Mouse (Mus musculus) C2C12 (cell line): ENCODE measurements around the gene Prss23.

Experiments
- CEBPB ChIP-seq: IDR thresholded peaks from one replicate; pipeline ENCODE4 v1.6.1; 2011; ENCODE audit warnings: low read depth, mild to moderate bottlenecking, control low read depth, moderate library complexity
- CTCF ChIP-seq: IDR thresholded peaks from one replicate; pipeline ENCODE4 v1.5.1; 2011; ENCODE audit not compliant: control insufficient read depth, insufficient read depth, insufficient read length
- MAX ChIP-seq: IDR thresholded peaks from one replicate; pipeline ENCODE4 v1.6.1; 2011; ENCODE audit warnings: mild to moderate bottlenecking, control low read depth
- MYOD1 ChIP-seq: IDR thresholded peaks from one replicate; pipeline ENCODE4 v1.6.1; 2011; ENCODE audit warnings: low read depth; ENCODE audit not compliant: control insufficient read depth, insufficient read length
- MYOG ChIP-seq: IDR thresholded peaks from one replicate; pipeline ENCODE4 v1.6.1; 2011; ENCODE audit not compliant: control insufficient read depth, insufficient read length; ENCODE audit errors: extremely low read depth
- USF1 ChIP-seq: IDR thresholded peaks from one replicate; pipeline ENCODE4 v1.6.1; 2011; ENCODE audit warnings: low read depth, mild to moderate bottlenecking, control low read depth, moderate library complexity

GRCm38 (mm10) chr7:89557056-89557455 lies 30.1 kb upstream of the Prss23 start:
- TF ChIP-seq CTCF (no peak), MAX (no peak), USF1 (no peak), MYOG (no peak), MYOD1 (no peak), CEBPB (no peak)
